Mouse (Mus musculus) bone marrow macrophage, adult 2 months (primary cell): ENCODE results near the gene Gm3045.

Source experiments
- CTCF ChIP-seq: IDR thresholded peaks from 2 replicates; pipeline ENCODE4 v1.5.1; 2012; ENCODE audit warnings: low read depth, mild to moderate bottlenecking, low read length, moderate library complexity
- POLR2A ChIP-seq: IDR thresholded peaks from 2 replicates; pipeline ENCODE4 v1.6.1; 2012; ENCODE audit warnings: mild to moderate bottlenecking, low read depth, low read length, borderline replicate concordance

GRCm38 (mm10) chr13:56418685-56419483, 7.5 kb upstream of the Gm3045 start:
- TF ChIP-seq CTCF (no peak), POLR2A (no peak)
